Mouse (Mus musculus): ENCODE results near the gene Kif6. TPM values are rescaled to one million over a fixed set of nuclear protein-coding genes. Genes with fewer than 3 reads are reported as not detected.

The Kif6 gene
- polyA plus RNA-seq, 1 experiment = 0.04 TPM

DNA sequence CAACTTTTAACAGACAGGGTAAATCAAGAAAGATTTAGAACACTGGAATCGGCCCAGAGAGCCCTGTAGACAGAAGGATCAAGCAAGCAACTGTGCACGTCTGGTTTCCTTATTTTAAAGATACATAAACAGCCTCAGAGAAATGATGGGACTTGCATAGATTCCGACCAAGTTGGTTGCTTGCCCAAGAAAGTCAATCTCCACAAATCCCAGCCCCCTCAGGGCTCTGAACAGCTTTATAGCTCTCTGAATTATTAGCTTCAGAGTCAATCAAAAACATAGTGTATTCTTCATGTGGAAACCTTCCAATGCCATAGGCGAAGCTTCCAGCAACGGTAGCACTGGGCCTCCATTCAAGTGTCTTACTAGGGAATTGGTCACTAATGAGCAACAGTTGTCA lies 127.0 kb downstream of the Kif6 start:
- DNase-seq (ENCODE audit: low read depth in 1 of 2, low spot score in 2 of 2) = no peak
- WGBS = 86% methylated on average over 5 of the region's 5 CpGs
- Histone ChIP-seq H3K27me3 (ENCODE audit: control insufficient read depth, insufficient read depth, low read length) (no peaks in the 10 kb centered on the region), H3K36me3 (ENCODE audit: control insufficient read depth, insufficient read depth, low read length) (no peaks in the 10 kb centered on the region), H3K4me1 (ENCODE audit: control insufficient read depth, insufficient read depth, insufficient read length) (no peaks in the 10 kb centered on the region), H3K4me3 (ENCODE audit: extremely low read depth, insufficient read depth, insufficient read length) (no peak overlapping the region), H3K27ac (ENCODE audit: insufficient read depth, low read length) (no peak overlapping the region)
- TF ChIP-seq POLR2A (IDR thresholded peaks at IDR 0.05; ENCODE audit: low read depth, low read length) = no peak
- TF ChIP-seq CTCF (IDR thresholded peaks at IDR 0.05; ENCODE audit: extremely low read depth, insufficient read depth, insufficient read length, insufficient replicate concordance) = no peak

DNA sequence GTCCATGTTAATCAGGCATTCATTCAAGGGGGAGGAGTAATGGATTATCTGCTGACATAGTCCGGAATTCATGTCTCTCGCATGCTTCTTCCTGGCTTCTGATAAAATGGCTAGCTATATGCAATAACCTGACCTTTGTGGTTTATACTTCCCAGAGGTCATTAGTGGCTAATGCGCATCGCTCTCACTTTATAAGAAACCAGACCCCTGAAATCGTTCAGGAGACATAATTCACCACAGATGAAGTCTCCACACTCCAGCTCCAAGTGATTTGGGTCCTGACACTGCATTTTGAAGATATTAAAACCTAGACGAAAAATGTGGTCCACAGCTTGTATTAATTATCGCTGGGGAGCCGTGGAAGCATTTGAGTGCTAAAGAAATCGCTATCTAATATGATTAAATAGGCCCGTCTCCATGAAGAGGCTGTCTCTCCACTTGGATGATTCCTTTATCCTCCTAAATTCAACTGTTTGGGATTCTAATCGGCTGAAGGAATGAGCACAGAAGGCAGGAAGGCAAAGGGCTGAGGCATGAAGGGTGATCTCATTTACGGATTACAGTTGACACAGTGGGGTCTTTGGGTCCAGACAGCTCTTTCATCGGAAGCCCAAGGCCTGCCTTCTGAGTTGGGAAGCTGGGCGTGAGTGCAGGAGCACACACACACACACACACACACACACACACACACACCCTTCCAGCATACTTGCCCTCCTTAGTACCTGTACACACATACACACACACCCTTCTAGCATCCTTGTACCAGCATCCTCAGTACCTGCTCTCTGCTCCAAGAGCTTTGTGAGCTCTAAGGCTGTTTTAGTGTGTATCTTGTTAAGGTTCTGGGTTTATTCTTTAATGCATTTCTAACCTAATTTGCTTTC lies 128.9 kb downstream of the Kif6 start:
- no peak for DNase-seq (ENCODE audit: low read depth in 1 of 2, low spot score in 2 of 2)
- no peak overlapping the region for H3K4me3 ChIP-seq (ENCODE audit: extremely low read depth, insufficient read depth, insufficient read length)
- TF ChIP-seq CTCF (IDR thresholded peaks at IDR 0.05; ENCODE audit: extremely low read depth, insufficient read depth, insufficient read length, insufficient replicate concordance) (no peak), POLR2A (IDR thresholded peaks at IDR 0.05; ENCODE audit: low read depth, low read length) (no peak)
- 87% methylated on average over 14 of the region's 14 CpGs for WGBS
- no peak overlapping the region for H3K27ac ChIP-seq (ENCODE audit: insufficient read depth, low read length)
- H3K27me3 ChIP-seq (ENCODE audit: control insufficient read depth, insufficient read depth, low read length) = no peaks in the 10 kb centered on the region
- no peaks in the 10 kb centered on the region for H3K36me3 ChIP-seq (ENCODE audit: control insufficient read depth, insufficient read depth, low read length)
- H3K4me1 ChIP-seq (ENCODE audit: control insufficient read depth, insufficient read depth, insufficient read length) = no peaks in the 10 kb centered on the region

GRCm38 (mm10) chr17:49750889-49751324 lies 136.0 kb downstream of the Kif6 start:
- 53% methylated on average over 6 of the region's 6 CpGs for WGBS
- no peak overlapping the region for H3K4me3 ChIP-seq (ENCODE audit: extremely low read depth, insufficient read depth, insufficient read length)
- no peaks in the 10 kb centered on the region for H3K36me3 ChIP-seq (ENCODE audit: control insufficient read depth, insufficient read depth, low read length)
- no peak overlapping the region for H3K27ac ChIP-seq (ENCODE audit: insufficient read depth, low read length)
- TF ChIP-seq POLR2A (IDR thresholded peaks at IDR 0.05; ENCODE audit: low read depth, low read length) = no peak
- no peak for TF ChIP-seq CTCF (IDR thresholded peaks at IDR 0.05; ENCODE audit: extremely low read depth, insufficient read depth, insufficient read length, insufficient replicate concordance)
- H3K4me1 ChIP-seq (ENCODE audit: control insufficient read depth, insufficient read depth, insufficient read length) = no peaks in the 10 kb centered on the region
- no peak for DNase-seq (ENCODE audit: low read depth in 1 of 2, low spot score in 2 of 2)
- H3K27me3 ChIP-seq (ENCODE audit: control insufficient read depth, insufficient read depth, low read length) = no peaks in the 10 kb centered on the region

DNA sequence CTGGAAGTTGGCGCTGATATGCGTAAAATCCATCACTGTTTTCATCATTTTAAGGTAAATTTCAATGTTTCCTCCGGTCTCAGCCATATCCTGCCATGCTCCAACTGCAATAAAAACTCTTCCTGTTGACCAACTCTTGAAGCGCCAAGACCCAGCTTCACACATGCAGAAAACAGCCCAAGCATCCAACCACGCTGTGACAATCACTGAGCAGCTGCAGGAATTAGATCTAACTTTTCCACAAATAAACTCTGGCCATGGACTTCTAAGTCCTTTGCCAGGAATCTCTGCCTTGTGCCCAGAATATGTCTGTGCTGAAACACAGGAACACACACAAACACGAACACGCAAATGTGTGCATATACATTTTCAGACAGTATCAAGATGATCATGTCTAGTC lies 138.9 kb downstream of the Kif6 start:
- 89% methylated on average over 7 of the region's 7 CpGs for WGBS
- TF ChIP-seq CTCF (IDR thresholded peaks at IDR 0.05; ENCODE audit: extremely low read depth, insufficient read depth, insufficient read length, insufficient replicate concordance) (no peak), POLR2A (IDR thresholded peaks at IDR 0.05; ENCODE audit: low read depth, low read length) (no peak)
- no peak overlapping the region for H3K27ac ChIP-seq (ENCODE audit: insufficient read depth, low read length)

GRCm38 (mm10) chr17:49756862-49757261 lies 141.9 kb downstream of the Kif6 start:
- no peak overlapping the region for H3K4me3 ChIP-seq (ENCODE audit: extremely low read depth, insufficient read depth, insufficient read length)
- WGBS = 88% methylated on average over 19 of the region's 19 CpGs

More for the DNA sequence above, 138.9 kb downstream of the Kif6 start:
- no peaks in the 10 kb centered on the region for H3K4me1 ChIP-seq (ENCODE audit: control insufficient read depth, insufficient read depth, insufficient read length)
- no peak overlapping the region for H3K4me3 ChIP-seq (ENCODE audit: extremely low read depth, insufficient read depth, insufficient read length)
- H3K27me3 ChIP-seq (ENCODE audit: control insufficient read depth, insufficient read depth, low read length) = no peaks in the 10 kb centered on the region
- no peak for DNase-seq (ENCODE audit: low read depth in 1 of 2, low spot score in 2 of 2)
- H3K36me3 ChIP-seq (ENCODE audit: control insufficient read depth, insufficient read depth, low read length) = no peaks in the 10 kb centered on the region

DNA sequence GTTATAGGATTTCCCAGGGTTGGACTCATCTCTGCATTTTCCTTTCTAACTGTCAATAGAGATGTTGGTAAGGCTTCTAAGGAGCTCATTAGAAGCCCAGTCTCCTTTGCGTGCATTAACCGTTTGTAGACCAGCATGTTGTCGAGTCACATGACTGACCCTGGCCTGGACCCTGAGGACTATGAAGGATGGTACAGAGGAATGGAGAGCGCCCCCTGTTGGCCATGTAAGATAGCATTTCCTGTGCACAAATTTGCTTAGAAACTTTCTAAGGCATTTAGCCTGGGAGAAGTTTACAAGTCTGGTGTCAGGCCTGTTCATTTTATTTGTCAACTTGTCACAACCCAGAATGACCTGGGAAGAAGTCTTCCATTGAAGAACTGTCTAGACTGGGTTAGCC lies 144.1 kb downstream of the Kif6 start:
- 80% methylated on average over 4 of the region's 4 CpGs for WGBS
- Histone ChIP-seq H3K4me3 (ENCODE audit: extremely low read depth, insufficient read depth, insufficient read length) (no peak overlapping the region), H3K36me3 (ENCODE audit: control insufficient read depth, insufficient read depth, low read length) (no peaks in the 10 kb centered on the region), H3K27ac (ENCODE audit: insufficient read depth, low read length) (no peak overlapping the region), H3K4me1 (ENCODE audit: control insufficient read depth, insufficient read depth, insufficient read length) (no peaks in the 10 kb centered on the region), H3K27me3 (ENCODE audit: control insufficient read depth, insufficient read depth, low read length) (no peaks in the 10 kb centered on the region)
- no peak for TF ChIP-seq POLR2A (IDR thresholded peaks at IDR 0.05; ENCODE audit: low read depth, low read length)
- DNase-seq (ENCODE audit: low read depth in 1 of 2, low spot score in 2 of 2) = no peak

More at GRCm38 (mm10) chr17:49756862-49757261, 141.9 kb downstream of the Kif6 start:
- no peak overlapping the region for H3K27ac ChIP-seq (ENCODE audit: insufficient read depth, low read length)
- DNase-seq (ENCODE audit: low read depth in 1 of 2, low spot score in 2 of 2) = no peak
- no peaks in the 10 kb centered on the region for H3K4me1 ChIP-seq (ENCODE audit: control insufficient read depth, insufficient read depth, insufficient read length)
- TF ChIP-seq CTCF (IDR thresholded peaks at IDR 0.05; ENCODE audit: extremely low read depth, insufficient read depth, insufficient read length, insufficient replicate concordance) = no peak
- no peak for TF ChIP-seq POLR2A (IDR thresholded peaks at IDR 0.05; ENCODE audit: low read depth, low read length)
- no peaks in the 10 kb centered on the region for H3K27me3 ChIP-seq (ENCODE audit: control insufficient read depth, insufficient read depth, low read length)
- no peaks in the 10 kb centered on the region for H3K36me3 ChIP-seq (ENCODE audit: control insufficient read depth, insufficient read depth, low read length)

- no peaks in the 10 kb centered on the region for H3K4me1 ChIP-seq (ENCODE audit: control insufficient read depth, insufficient read depth, insufficient read length)
- 75% methylated on average over 11 of the region's 11 CpGs for WGBS
- no peak for DNase-seq (ENCODE audit: low read depth in 1 of 2, low spot score in 2 of 2)
- no peak overlapping the region for H3K27ac ChIP-seq (ENCODE audit: insufficient read depth, low read length)
- no peaks in the 10 kb centered on the region for H3K27me3 ChIP-seq (ENCODE audit: control insufficient read depth, insufficient read depth, low read length)
- H3K4me3 ChIP-seq (ENCODE audit: extremely low read depth, insufficient read depth, insufficient read length) = no peak overlapping the region
- H3K36me3 ChIP-seq (ENCODE audit: control insufficient read depth, insufficient read depth, low read length) = no peaks in the 10 kb centered on the region
- TF ChIP-seq POLR2A (IDR thresholded peaks at IDR 0.05; ENCODE audit: low read depth, low read length) = no peak
- no peak for TF ChIP-seq CTCF (IDR thresholded peaks at IDR 0.05; ENCODE audit: extremely low read depth, insufficient read depth, insufficient read length, insufficient replicate concordance)
Measured at GRCm38 (mm10) chr17:49761260-49761659, 146.3 kb downstream of the Kif6 start.

All from spleen, adult 2 months (tissue).